Mouse (Mus musculus): ENCODE data around the gene Rsu1. TPM values are rescaled to one million over a fixed set of nuclear protein-coding genes. Genes with fewer than 3 reads are reported as not detected.

The Rsu1 gene
- total RNA-seq, 1 experiment, result 63.4 TPM

DNA sequence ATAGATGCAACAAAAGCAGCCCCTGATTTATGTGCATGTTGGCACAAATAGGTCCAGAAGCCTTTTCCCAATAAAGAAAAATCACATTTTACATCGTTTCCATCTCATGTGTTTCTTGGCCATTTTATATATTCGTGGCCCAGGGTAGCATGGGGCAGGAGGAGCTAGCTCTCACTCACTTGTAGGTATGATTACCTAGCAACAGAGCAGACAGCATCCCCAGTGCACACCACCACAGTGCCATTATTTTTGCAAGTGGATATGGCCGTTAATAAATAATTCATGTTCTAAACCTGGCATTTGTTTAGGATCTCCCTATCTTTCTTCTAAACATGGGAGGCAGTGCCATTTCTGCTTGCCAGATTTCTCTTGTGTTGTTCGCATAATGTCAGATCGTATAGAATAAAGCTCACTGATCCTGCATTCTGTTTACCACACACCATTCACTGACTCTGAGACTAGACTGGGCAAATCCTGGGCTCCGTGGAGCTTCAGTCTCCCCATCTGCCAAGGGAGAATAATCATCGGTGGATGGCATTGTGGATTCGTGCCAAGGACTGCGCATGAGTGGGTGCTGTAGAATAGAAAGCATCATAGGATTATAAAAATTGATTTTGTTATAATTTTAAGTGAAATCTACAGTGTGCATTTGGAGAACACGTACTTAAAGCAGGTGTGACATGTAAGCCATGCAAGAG, 93.4 kb downstream of the Rsu1 start:
- in situ Hi-C loops (cut with MboI; ENCODE audit: low sequenced_read_pairs in 2 of 2, unreplicated experiment in 2 of 2), result no loop called here
- no peak for DNase-seq (ENCODE audit: low read depth, low spot score)
- Histone ChIP-seq H3K27ac (ENCODE audit: insufficient read depth, low read depth, low read length, poor library complexity, severe bottlenecking) (no peak overlapping the region), H3K4me1 (ENCODE audit: control insufficient read depth in 2 of 2, insufficient read depth in 2 of 2, low read length in 2 of 2, poor library complexity in 1 of 2) (no peaks in the 10 kb centered on the region), H3K9ac (ENCODE audit: insufficient read depth, low read depth, low read length, poor library complexity, severe bottlenecking) (no peak overlapping the region), H3K4me3 (ENCODE audit: insufficient read depth in 1 of 2, low read depth in 1 of 2, low read length in 2 of 2, poor library complexity in 1 of 2, severe bottlenecking in 1 of 2) (no peak overlapping the region), H3K36me3 (ENCODE audit: control insufficient read depth, insufficient read depth, low read length, poor library complexity, severe bottlenecking) (no peaks in the 10 kb centered on the region), H3K9me3 (ENCODE audit: control insufficient read depth, insufficient read depth, low read depth, low read length) (no peaks in the 10 kb centered on the region)
- TF ChIP-seq ZNF384 (IDR thresholded peaks at IDR 0.05; ENCODE audit: low read depth, low read length) (no peak), ZC3H11A (IDR thresholded peaks at IDR 0.05; ENCODE audit: borderline replicate concordance, low read depth, low read length) (no peak), MAFK (IDR thresholded peaks at IDR 0.05; ENCODE audit: insufficient read depth, low read depth, low read length) (no peak), CHD2 (IDR thresholded peaks at IDR 0.05; ENCODE audit: low read depth, low read length) (no peak), HCFC1 (IDR thresholded peaks at IDR 0.05; ENCODE audit: borderline replicate concordance, insufficient read depth, low read length) (no peak)

DNA sequence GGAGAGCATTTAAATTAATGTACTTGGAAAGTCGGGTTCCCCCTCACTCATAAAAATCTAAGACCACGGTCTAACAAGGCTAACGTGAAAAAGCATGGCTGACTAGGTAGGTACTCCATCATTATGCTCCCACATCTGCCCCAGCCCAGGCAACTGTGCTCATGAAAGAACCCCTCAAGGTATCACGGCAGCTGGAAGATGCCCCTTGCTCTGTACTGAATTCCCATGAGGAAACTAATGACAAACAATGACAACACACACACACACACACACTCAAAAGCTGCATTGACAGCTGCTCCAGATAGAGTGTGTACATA, 95.0 kb downstream of the Rsu1 start:
- no peak for DNase-seq (ENCODE audit: low read depth, low spot score)
- H3K9me3 ChIP-seq (ENCODE audit: control insufficient read depth, insufficient read depth, low read depth, low read length), result no peaks in the 10 kb centered on the region
- H3K9ac ChIP-seq (ENCODE audit: insufficient read depth, low read depth, low read length, poor library complexity, severe bottlenecking), result no peak overlapping the region
- H3K27ac ChIP-seq (ENCODE audit: insufficient read depth, low read depth, low read length, poor library complexity, severe bottlenecking), result no peak overlapping the region
- no peak for TF ChIP-seq ZC3H11A (IDR thresholded peaks at IDR 0.05; ENCODE audit: borderline replicate concordance, low read depth, low read length)
- TF ChIP-seq HCFC1 (IDR thresholded peaks at IDR 0.05; ENCODE audit: borderline replicate concordance, insufficient read depth, low read length), result no peak
- TF ChIP-seq MAFK (IDR thresholded peaks at IDR 0.05; ENCODE audit: insufficient read depth, low read depth, low read length), result no peak
- no peak for TF ChIP-seq ZNF384 (IDR thresholded peaks at IDR 0.05; ENCODE audit: low read depth, low read length)
- no peak for TF ChIP-seq CHD2 (IDR thresholded peaks at IDR 0.05; ENCODE audit: low read depth, low read length)
- in situ Hi-C loops (cut with MboI; ENCODE audit: low sequenced_read_pairs in 2 of 2, unreplicated experiment in 2 of 2), result no loop called here
- H3K36me3 ChIP-seq (ENCODE audit: control insufficient read depth, insufficient read depth, low read length, poor library complexity, severe bottlenecking), result no peaks in the 10 kb centered on the region
- no peaks in the 10 kb centered on the region for H3K4me1 ChIP-seq (ENCODE audit: control insufficient read depth in 2 of 2, insufficient read depth in 2 of 2, low read length in 2 of 2, poor library complexity in 1 of 2)
- H3K4me3 ChIP-seq (ENCODE audit: insufficient read depth in 1 of 2, low read depth in 1 of 2, low read length in 2 of 2, poor library complexity in 1 of 2, severe bottlenecking in 1 of 2), result no peak overlapping the region

DNA sequence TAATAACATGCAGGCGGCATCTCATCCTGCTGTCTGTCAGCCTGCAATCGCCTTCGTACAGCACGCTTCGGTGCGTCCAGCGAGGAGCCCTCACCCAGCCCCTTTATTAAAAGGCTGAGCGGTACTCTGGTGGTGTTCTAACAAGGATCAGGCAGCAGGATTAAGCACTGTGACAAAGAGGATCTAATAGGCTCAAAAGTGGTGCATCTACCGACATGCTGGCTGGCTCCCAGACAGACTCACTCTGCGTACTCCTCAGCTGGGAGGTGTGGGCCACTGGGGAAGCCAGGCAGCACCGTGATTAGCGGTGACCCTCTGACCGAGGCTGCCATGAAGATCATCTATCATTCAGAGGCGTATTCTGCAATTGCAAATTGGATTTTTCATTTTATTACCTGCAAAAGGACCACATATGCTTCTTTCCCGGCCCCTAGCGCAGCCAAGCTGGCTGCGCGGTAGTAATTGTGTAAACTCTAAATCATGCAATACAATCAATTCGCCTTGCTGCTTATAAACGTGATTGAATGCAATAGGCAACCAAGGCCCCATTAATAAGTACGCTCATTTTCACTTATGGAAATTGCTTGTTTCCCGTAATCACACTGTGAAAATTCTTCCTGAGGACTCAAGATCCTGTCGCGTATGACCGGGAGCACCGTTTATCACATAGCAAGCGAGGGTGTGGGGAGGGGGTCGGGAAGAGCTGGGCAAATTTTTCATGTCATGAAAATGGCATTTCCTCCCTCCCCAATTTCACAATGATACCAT, 95.5 kb downstream of the Rsu1 start:
- TF ChIP-seq MAFK (IDR thresholded peaks at IDR 0.05; ENCODE audit: insufficient read depth, low read depth, low read length) (no peak), ZC3H11A (IDR thresholded peaks at IDR 0.05; ENCODE audit: borderline replicate concordance, low read depth, low read length) (no peak), HCFC1 (IDR thresholded peaks at IDR 0.05; ENCODE audit: borderline replicate concordance, insufficient read depth, low read length) (no peak), CHD2 (IDR thresholded peaks at IDR 0.05; ENCODE audit: low read depth, low read length) (no peak), ZNF384 (IDR thresholded peaks at IDR 0.05; ENCODE audit: low read depth, low read length) (no peak)
- Histone ChIP-seq H3K9me3 (ENCODE audit: control insufficient read depth, insufficient read depth, low read depth, low read length) (no peaks in the 10 kb centered on the region), H3K27ac (ENCODE audit: insufficient read depth, low read depth, low read length, poor library complexity, severe bottlenecking) (no peak overlapping the region), H3K4me3 (ENCODE audit: insufficient read depth in 1 of 2, low read depth in 1 of 2, low read length in 2 of 2, poor library complexity in 1 of 2, severe bottlenecking in 1 of 2) (no peak overlapping the region), H3K36me3 (ENCODE audit: control insufficient read depth, insufficient read depth, low read length, poor library complexity, severe bottlenecking) (no peaks in the 10 kb centered on the region), H3K9ac (ENCODE audit: insufficient read depth, low read depth, low read length, poor library complexity, severe bottlenecking) (no peak overlapping the region), H3K4me1 (ENCODE audit: control insufficient read depth in 2 of 2, insufficient read depth in 2 of 2, low read length in 2 of 2, poor library complexity in 1 of 2) (no peaks in the 10 kb centered on the region)
- no peak for DNase-seq (ENCODE audit: low read depth, low spot score)
- in situ Hi-C loops (cut with MboI; ENCODE audit: low sequenced_read_pairs in 2 of 2, unreplicated experiment in 2 of 2), result no loop called here

DNA sequence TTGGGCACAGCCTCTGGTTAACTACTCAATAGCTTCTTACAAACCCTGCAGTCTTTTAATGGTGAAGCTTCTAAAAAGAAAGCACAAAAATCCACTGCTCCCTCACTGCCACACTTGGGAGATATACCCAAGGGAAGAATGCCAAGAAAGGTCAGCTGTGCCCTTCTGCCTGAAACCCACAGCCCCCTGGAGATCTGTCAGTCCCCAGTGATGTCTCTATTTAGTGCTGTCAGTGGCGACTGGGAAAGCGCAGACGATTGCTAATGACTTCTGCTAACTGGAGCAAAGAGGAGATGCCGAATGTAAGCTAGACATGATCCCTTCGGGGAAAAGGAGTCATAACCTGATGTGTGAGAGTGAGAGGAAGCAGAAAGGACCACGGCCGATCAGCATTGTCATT, 96.8 kb downstream of the Rsu1 start:
- Histone ChIP-seq H3K4me1 (ENCODE audit: control insufficient read depth in 2 of 2, insufficient read depth in 2 of 2, low read length in 2 of 2, poor library complexity in 1 of 2) (no peaks in the 10 kb centered on the region), H3K36me3 (ENCODE audit: control insufficient read depth, insufficient read depth, low read length, poor library complexity, severe bottlenecking) (no peaks in the 10 kb centered on the region), H3K4me3 (ENCODE audit: insufficient read depth in 1 of 2, low read depth in 1 of 2, low read length in 2 of 2, poor library complexity in 1 of 2, severe bottlenecking in 1 of 2) (no peak overlapping the region), H3K27ac (ENCODE audit: insufficient read depth, low read depth, low read length, poor library complexity, severe bottlenecking) (no peak overlapping the region), H3K9ac (ENCODE audit: insufficient read depth, low read depth, low read length, poor library complexity, severe bottlenecking) (no peak overlapping the region), H3K9me3 (ENCODE audit: control insufficient read depth, insufficient read depth, low read depth, low read length) (no peaks in the 10 kb centered on the region)
- in situ Hi-C loops (cut with MboI; ENCODE audit: low sequenced_read_pairs in 2 of 2, unreplicated experiment in 2 of 2), result no loop called here
- DNase-seq (ENCODE audit: low read depth, low spot score), result no peak
- TF ChIP-seq HCFC1 (IDR thresholded peaks at IDR 0.05; ENCODE audit: borderline replicate concordance, insufficient read depth, low read length) (no peak), CHD2 (IDR thresholded peaks at IDR 0.05; ENCODE audit: low read depth, low read length) (no peak), MAFK (IDR thresholded peaks at IDR 0.05; ENCODE audit: insufficient read depth, low read depth, low read length) (no peak), ZNF384 (IDR thresholded peaks at IDR 0.05; ENCODE audit: low read depth, low read length) (no peak)
